Mouse (Mus musculus): Measurements from ENCODE around the gene Zfp507.

Gene Zfp507

GRCm38 (mm10) chr7:35740489-35741230 is 62.1 kb downstream of the Zfp507 start:
- intact Hi-C loops (cut with DNase I), result loop anchor here (5.0 kb wide), 1 partner anchor 53 kb away; no protein-coding TSS in a partner anchor

DNA sequence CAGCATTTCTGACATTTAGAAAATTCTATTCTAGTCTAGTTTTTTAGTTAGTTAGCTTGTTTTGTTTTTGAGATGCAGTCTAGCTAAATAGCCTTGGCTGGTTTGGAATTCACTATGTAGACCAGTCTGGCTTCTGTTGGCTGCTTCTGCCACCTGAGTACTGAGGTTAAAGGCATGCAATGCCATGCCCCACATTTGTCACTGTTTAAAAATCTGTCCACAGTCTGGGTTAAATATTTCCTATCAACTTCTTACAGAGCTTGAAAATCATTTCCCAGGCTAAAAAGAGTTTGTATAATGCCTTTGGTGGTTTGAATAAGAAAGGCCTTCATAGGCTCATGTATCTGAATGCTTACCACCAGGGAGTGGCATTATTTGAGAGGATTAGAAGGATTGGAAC is 63.9 kb downstream of the Zfp507 start:
- intact Hi-C loops (cut with DNase I), result no loop called here

DNA sequence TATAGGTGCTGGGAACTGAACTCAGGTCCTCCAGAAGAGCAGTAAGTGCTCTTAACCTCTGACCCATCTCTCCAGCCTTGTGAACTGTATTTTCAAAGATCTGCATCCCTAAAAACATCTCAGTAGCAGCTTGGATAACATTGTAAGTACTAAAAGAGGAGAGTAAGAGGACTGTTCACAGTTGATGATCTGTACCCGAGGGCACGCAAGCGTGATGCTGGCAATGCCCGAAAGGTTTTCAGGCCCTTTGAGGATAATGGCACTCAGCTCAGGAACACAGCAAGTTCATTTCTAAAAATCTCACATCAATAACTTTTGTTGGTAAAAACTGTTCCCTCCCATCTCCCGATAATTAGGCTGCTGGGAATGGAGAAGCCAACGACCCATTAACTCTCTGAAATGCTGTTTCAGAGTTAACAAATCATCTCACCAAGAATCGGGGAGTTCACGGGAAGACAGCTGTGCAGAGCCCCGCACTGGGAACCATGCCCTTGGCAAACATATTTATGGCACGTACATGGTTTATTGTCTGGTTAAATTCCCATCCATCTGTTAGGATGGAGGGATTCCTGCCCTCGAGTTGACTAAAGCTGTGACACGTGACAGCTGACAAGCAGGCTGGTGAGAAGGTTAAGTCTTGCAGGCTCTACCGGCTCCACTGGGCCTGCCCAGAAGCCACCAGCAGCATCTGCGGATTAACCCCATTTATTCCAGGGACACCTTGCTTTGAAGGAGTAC is 69.3 kb downstream of the Zfp507 start:
- intact Hi-C loops (cut with DNase I), result no loop called here

- intact Hi-C loops (cut with DNase I), result no loop called here
Measured at GRCm38 (mm10) chr7:35732585-35733059, 70.2 kb downstream of the Zfp507 start.

DNA sequence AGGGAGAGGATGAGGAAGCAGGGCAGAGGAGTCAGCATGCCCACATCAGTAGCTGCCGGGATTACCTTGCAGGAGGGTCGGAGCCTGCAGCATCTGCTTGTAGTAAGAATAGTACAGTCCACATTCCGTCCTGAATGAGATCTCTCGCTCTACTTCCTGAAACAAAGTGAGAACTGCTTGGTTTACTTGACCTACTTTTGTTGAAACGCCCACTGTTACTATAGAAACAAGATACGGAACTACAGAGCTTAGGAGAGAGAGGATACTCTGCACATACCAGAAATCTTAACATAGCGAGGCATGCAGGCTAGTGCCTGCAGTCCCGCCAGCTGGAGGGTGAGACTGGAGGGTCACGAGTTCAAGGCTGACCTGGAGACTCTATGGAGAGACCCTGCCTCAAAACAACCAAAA is 73.2 kb downstream of the Zfp507 start:
- intact Hi-C loops (cut with DNase I), result no loop called here

DNA sequence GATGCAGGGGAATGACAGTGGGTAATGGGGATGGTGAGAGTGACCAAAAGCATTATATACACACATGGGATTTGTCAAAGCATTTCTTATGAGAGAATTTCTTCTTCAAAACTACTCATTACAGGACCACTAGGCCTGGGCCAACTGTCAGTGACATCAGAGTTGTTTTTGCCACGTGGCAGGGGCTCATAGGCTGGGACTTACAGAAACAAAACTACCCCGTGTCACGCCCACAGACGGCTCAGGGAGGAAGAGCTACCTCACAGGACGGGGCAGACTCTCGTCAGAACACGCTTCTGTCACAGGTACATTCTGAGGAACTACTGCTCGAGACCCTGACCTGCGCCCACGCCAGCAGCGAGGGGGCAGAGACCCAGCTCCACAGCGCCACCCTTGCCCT is 74.4 kb downstream of the Zfp507 start:
- intact Hi-C loops (cut with DNase I), result no loop called here

DNA sequence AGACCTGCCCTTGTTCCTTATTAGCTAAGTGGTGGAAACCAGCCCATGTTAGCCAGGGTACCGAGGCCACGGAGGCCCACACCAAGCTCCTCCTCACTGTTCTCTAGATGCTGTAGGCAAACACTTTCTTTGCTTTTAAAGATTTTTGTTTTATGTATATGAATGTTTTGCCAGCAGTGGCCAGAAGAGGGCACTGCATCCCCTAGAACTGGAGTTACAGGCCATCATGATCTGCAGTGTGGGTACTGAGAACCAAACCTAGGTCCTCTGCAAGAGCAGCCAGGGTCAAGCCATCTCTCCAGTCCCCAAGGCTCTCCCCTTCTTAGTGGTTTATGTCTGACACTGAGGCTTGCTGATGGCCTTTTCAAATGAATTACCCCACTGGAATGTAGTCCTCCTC is 79.8 kb downstream of the Zfp507 start:
- intact Hi-C loops (cut with DNase I), result no loop called here

All from adrenal gland (tissue).